36 mouse cellular contexts compared by ENCODE assay signal in genomic region chr3:101270833-101271232, GRCm38 (mm10). TPM values are rescaled to one million over a fixed set of nuclear protein-coding genes. Genes with fewer than 3 reads are reported as not detected.
DNase-seq lines count a peak whose midpoint lies in the region; ATAC-seq lines count a peak whose summit lies in the region.
"Had no signal": no experiment of that assay in that cellular context is flagged by ENCODE, and none has a peak within 500 bp of the region (broad histone marks: within the 10 kb centered on the region; RNA-seq: fewer than 3 reads in every experiment).

No protein-coding gene starts in this region.

- H3K4me1 ChIP-seq in forebrain, embryonic 12.5 days, result no peaks in the 10 kb centered on the region; the same call in 1 of the 2 replicates
- H3K4me1 ChIP-seq: hindbrain, embryonic 10.5 days; hindbrain, embryonic 15.5 days; limb, embryonic 10.5 days; neural tube, embryonic 15.5 days; stomach, embryonic 15.5 days had no signal

- 0 out of 2 replicates have a peak overlapping the region, but pooled peaks have one; percentile 7 for H3K27ac ChIP-seq in macrophage
- no peak overlapping the region for H3K27ac ChIP-seq in forebrain, embryonic 12.5 days
- H3K27ac ChIP-seq: gastrocnemius, adult 2 months; heart, embryonic 13.5 days; hindbrain, embryonic 10.5 days; hindbrain, embryonic 15.5 days; kidney, postnatal 0 days; limb, embryonic 10.5 days; limb, embryonic 15.5 days; liver, embryonic 14.5 days; neural tube, embryonic 15.5 days; stomach, embryonic 15.5 days had no signal

- WGBS in macrophage (ENCODE audit: missing documents), result 7% methylated on average over 5 of the region's 5 CpGs
- 96% methylated on average over 5 of the region's 5 CpGs for WGBS in forebrain, embryonic 12.5 days

- no peak overlapping the region for H3K4me2 ChIP-seq in forebrain, embryonic 12.5 days
- H3K4me2 ChIP-seq: heart, embryonic 13.5 days; hindbrain, embryonic 15.5 days; limb, embryonic 15.5 days; lung, embryonic 14.5 days; neural tube, embryonic 15.5 days; stomach, embryonic 15.5 days had no signal

- intact Hi-C loops in heart, postnatal 10 days (cut with DNase I), result no loop called here

- H3K9me3 ChIP-seq in forebrain, embryonic 12.5 days, result no peaks in the 10 kb centered on the region
- H3K9me3 ChIP-seq: hindbrain, embryonic 15.5 days; limb, embryonic 10.5 days; limb, embryonic 15.5 days; neural tube, embryonic 15.5 days; stomach, embryonic 15.5 days had no signal

- no peaks in the 10 kb centered on the region for H3K27me3 ChIP-seq in splenic B cell, adult 2 months (ENCODE audit: control insufficient read depth, insufficient read depth, low read length, poor library complexity, severe bottlenecking)
- H3K27me3 ChIP-seq in forebrain, embryonic 12.5 days, result no peaks in the 10 kb centered on the region
- H3K27me3 ChIP-seq: heart, embryonic 13.5 days; hindbrain, embryonic 15.5 days; limb, embryonic 15.5 days; neural tube, embryonic 15.5 days; stomach, embryonic 15.5 days had no signal

- no peaks in the 10 kb centered on the region for H3K36me3 ChIP-seq in macrophage (ENCODE audit: inconsistent target)
- H3K36me3 ChIP-seq in splenic B cell, adult 2 months (ENCODE audit: control insufficient read depth, insufficient read depth, low read length, poor library complexity, severe bottlenecking), result peaks cover 9% of the 10 kb centered on the region
- no peaks in the 10 kb centered on the region for H3K36me3 ChIP-seq in forebrain, embryonic 12.5 days (replicated peaks)
- H3K36me3 ChIP-seq: heart, embryonic 13.5 days; hindbrain, embryonic 10.5 days; hindbrain, embryonic 15.5 days; limb, embryonic 10.5 days; limb, embryonic 15.5 days; neural tube, embryonic 15.5 days; stomach, embryonic 15.5 days had no signal

- ATAC-seq in forebrain, embryonic 12.5 days (ENCODE audit: low FRiP score), result no peak
- ATAC-seq: activated CD4-positive, CD25-positive, alpha-beta regulatory T cell, adult 4 months; inflammation-experienced regulatory T-cells, adult 6 months had no signal

- H3K9ac ChIP-seq in forebrain, embryonic 12.5 days, result no peak overlapping the region
- H3K9ac ChIP-seq: heart, embryonic 13.5 days; hindbrain, embryonic 15.5 days; limb, embryonic 15.5 days; liver, embryonic 14.5 days; lung, embryonic 14.5 days; neural tube, embryonic 15.5 days; stomach, embryonic 15.5 days had no signal

- no peak overlapping the region for H3K4me3 ChIP-seq in macrophage (ENCODE audit: inconsistent target)
- no peak overlapping the region for H3K4me3 ChIP-seq in forebrain, embryonic 12.5 days (replicated peaks)
- H3K4me3 ChIP-seq: erythroblast, embryonic 14.5 days; gastrocnemius, adult 2 months; heart, embryonic 13.5 days; hindbrain, embryonic 10.5 days; hindbrain, embryonic 15.5 days; limb, embryonic 10.5 days; limb, embryonic 15.5 days; neural tube, embryonic 15.5 days; stomach, embryonic 15.5 days had no signal

- no peaks in the 10 kb centered on the region for H3K79me2 ChIP-seq in macrophage (ENCODE audit: inconsistent target)

- peak; percentile 66 for DNase-seq in heart, adult 11 months
- DNase-seq in heart, postnatal 10 days, result no peak
- DNase-seq in spleen, postnatal 36 days (ENCODE audit: low spot score in 2 of 2), result peak; percentile 77 to 84
- DNase-seq in spleen, adult 12 weeks (ENCODE audit: low spot score), result no peak
- peak; percentile 84 for DNase-seq in splenic B cell, adult 2 months (ENCODE audit: low read depth, low spot score)
- DNase-seq in urinary bladder, postnatal 36 days (ENCODE audit: low spot score in 2 of 2), result no peak
- DNase-seq: adrenal gland, adult 8-10 months; cerebellum, adult 8-10 months; cerebellum, postnatal 36 days; gastrocnemius, adult 2 months; gastrocnemius, postnatal 36 days; heart, postnatal 14 days; kidney, adult 8-10 months; kidney, postnatal 4 days; layer of hippocampus, adult 9-11 months; lung, embryonic 14.5 days; lung, postnatal 14 days; midbrain, embryonic 14.5 days; right cerebral cortex, postnatal 25 days had no signal

RNA-seq across cellular contexts. Expression of gene Cd2, which starts 16.9 kb away (rescaled TPM):
- 1 to 10 TPM; 1.3 to 1.4 TPM for total RNA-seq in heart, postnatal 10 days (2021)
- total RNA-seq in macrophage (2018; cell fraction: chromatin; rRNA removed), result not detected
- under 1 TPM in 2 of 26 experiments, not detected in 24; 0.18 to 0.32 TPM for total RNA-seq in macrophage (2018; cell fraction: cytosol; rRNA removed)
- not detected for total RNA-seq in macrophage (2018; cell fraction: nucleus; rRNA removed)
- 0.59 TPM in 1 of 3 replicates, not detected in the others for polyA plus RNA-seq in macrophage (2018)
- polyA plus RNA-seq in forebrain, embryonic 12.5 days (2016; fragmentation: Nextera tagmentation; extraction: Ambion mirVana), result not detected in 2 replicates
- total RNA-seq: gastrocnemius, adult 2 months; left cerebral cortex, postnatal 10 days had no signal
- polyA plus RNA-seq: embryonic facial prominence, embryonic 14.5 days; erythroblast, embryonic 14.5 days; forebrain, embryonic 11.5 days; heart, embryonic 13.5 days; hindbrain, embryonic 15.5 days; kidney, postnatal 0 days; limb, embryonic 10.5 days; limb, embryonic 15.5 days; liver, embryonic 14.5 days; midbrain, embryonic 14.5 days; neural tube, embryonic 15.5 days had no signal

Comparison
In these comparisons a context has a peak if more than half of its experiments do, and no peak if none do; other contexts are left out.
1. DNase-seq: peak in heart, adult 11 months (single experiment), spleen, postnatal 36 days (2 of 2) and splenic B cell, adult 2 months (single experiment); none in heart, postnatal 10 days (0 of 2), spleen, adult 12 weeks (single experiment) and urinary bladder, postnatal 36 days (0 of 2).